Mouse (Mus musculus): ENCODE measurements around the gene Tmem248. TPM values are rescaled to one million over a fixed set of nuclear protein-coding genes. Genes with fewer than 3 reads are reported as not detected.
"Not testable (repeated sequence)": the region's sequence is repeated elsewhere in the genome, so short reads cannot be mapped to it uniquely, and the experiment has no call there.

Gene Tmem248
- polyA plus RNA-seq, 1 experiment from 2014 or later: 45.9 TPM

DNA sequence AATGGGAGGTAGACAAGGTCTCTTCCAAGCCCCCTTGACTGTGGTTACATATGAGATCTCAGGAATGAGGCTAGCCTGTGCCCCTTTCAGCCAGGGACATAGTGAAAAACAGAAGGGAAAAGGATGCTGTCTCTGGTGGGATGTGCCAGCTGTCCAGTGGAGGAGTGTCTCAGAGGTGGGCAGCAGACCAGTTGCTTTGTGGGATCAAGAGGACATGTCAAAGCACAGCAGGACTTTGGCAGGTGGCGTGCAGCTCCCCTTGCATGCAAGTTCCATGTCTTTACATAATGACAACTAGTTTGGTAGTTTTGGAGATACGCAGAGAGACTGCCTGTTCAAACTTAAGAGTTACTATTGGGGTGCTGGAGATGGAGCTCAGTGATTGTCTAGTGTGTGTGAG is 23.0 kb downstream of the Tmem248 start:
- H3K27ac ChIP-seq (ENCODE audit: low read depth, low read length): no peak overlapping the region
- no peak overlapping the region for H3K4me3 ChIP-seq (ENCODE audit: low read length)
- H3K4me1 ChIP-seq (ENCODE audit: control insufficient read depth, insufficient read depth, low read length): no peaks in the 10 kb centered on the region
- WGBS: 97% methylated on average over 2 of the region's 2 CpGs
- peaks cover 92% of the 10 kb centered on the region for H3K36me3 ChIP-seq (ENCODE audit: control insufficient read depth, insufficient read depth, low read length)
- no peak overlapping the region for H3K9ac ChIP-seq (ENCODE audit: low read depth, low read length)
- ATAC-seq (ENCODE audit: low FRiP score, low TSS enrichment): no peak
- H3K27me3 ChIP-seq (ENCODE audit: control insufficient read depth, insufficient read depth, low read length): no peaks in the 10 kb centered on the region
- H3K4me2 ChIP-seq (replicated peaks; ENCODE audit: low read depth, low read length): no peak overlapping the region
- H3K9me3 ChIP-seq (ENCODE audit: control insufficient read depth, low read length): no peaks in the 10 kb centered on the region

DNA sequence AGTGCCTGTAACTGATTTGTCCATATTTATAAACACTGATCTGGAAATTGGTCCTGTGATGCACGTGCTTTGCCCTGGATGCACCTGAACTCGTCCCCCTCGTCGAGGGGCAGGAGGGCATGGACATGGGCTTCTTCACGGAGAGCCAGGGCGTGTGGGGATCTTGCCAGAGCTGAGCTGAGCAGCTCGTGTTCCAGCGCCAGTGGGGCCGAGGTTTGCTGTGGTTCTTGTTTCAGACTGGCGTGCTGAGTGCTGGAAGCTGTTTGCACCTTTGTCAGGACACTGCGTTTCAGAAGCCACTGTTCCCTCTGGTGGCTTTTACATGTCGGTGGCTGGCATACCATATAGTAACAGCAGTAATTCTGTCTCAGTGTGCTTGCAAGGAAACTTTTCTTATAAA is 24.5 kb downstream of the Tmem248 start:
- 91% methylated on average over 12 of the region's 12 CpGs for WGBS
- H3K4me1 ChIP-seq (ENCODE audit: control insufficient read depth, insufficient read depth, low read length): no peaks in the 10 kb centered on the region
- H3K9ac ChIP-seq (ENCODE audit: low read depth, low read length): no peak overlapping the region
- H3K4me3 ChIP-seq (ENCODE audit: low read length): no peak overlapping the region
- H3K36me3 ChIP-seq (ENCODE audit: control insufficient read depth, insufficient read depth, low read length): peaks cover 93% of the 10 kb centered on the region
- no peak for ATAC-seq (ENCODE audit: low FRiP score, low TSS enrichment)
- H3K27me3 ChIP-seq (ENCODE audit: control insufficient read depth, insufficient read depth, low read length): no peaks in the 10 kb centered on the region
- H3K9me3 ChIP-seq (ENCODE audit: control insufficient read depth, low read length): no peaks in the 10 kb centered on the region
- H3K4me2 ChIP-seq (replicated peaks; ENCODE audit: low read depth, low read length): no peak overlapping the region
- no peak overlapping the region for H3K27ac ChIP-seq (ENCODE audit: low read depth, low read length)

DNA sequence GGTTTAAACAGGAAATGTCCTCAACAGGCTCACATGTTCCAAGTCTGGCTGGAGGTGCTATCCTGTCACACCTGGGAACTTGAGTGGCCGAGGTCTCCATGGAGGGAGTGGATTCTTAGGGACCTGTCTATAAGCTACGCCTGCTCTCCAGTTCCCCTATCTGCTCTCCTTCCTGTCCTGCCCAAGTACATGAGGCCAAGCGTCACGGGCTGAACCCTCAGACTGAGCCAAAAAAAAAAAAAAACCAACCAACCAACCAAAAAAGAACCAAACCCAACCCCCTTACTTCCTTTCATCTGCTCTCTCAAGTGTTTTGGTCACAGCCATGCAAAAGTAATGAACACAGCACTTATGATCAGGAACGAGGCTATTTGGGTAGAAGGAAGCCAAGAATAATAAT is 30.9 kb downstream of the Tmem248 start:
- 77% methylated on average over 5 of the region's 5 CpGs for WGBS
- no peaks in the 10 kb centered on the region for H3K27me3 ChIP-seq (ENCODE audit: control insufficient read depth, insufficient read depth, low read length)
- H3K9me3 ChIP-seq (ENCODE audit: control insufficient read depth, low read length): no peaks in the 10 kb centered on the region
- H3K9ac ChIP-seq (ENCODE audit: low read depth, low read length): no peak overlapping the region
- H3K4me1 ChIP-seq (ENCODE audit: control insufficient read depth, insufficient read depth, low read length): no peaks in the 10 kb centered on the region
- H3K36me3 ChIP-seq (ENCODE audit: control insufficient read depth, insufficient read depth, low read length): peaks cover 96% of the 10 kb centered on the region
- H3K4me3 ChIP-seq (ENCODE audit: low read length): no peak overlapping the region
- ATAC-seq (ENCODE audit: low FRiP score, low TSS enrichment): no peak
- H3K4me2 ChIP-seq (replicated peaks; ENCODE audit: low read depth, low read length): no peak overlapping the region
- H3K27ac ChIP-seq (ENCODE audit: low read depth, low read length): no peak overlapping the region

DNA sequence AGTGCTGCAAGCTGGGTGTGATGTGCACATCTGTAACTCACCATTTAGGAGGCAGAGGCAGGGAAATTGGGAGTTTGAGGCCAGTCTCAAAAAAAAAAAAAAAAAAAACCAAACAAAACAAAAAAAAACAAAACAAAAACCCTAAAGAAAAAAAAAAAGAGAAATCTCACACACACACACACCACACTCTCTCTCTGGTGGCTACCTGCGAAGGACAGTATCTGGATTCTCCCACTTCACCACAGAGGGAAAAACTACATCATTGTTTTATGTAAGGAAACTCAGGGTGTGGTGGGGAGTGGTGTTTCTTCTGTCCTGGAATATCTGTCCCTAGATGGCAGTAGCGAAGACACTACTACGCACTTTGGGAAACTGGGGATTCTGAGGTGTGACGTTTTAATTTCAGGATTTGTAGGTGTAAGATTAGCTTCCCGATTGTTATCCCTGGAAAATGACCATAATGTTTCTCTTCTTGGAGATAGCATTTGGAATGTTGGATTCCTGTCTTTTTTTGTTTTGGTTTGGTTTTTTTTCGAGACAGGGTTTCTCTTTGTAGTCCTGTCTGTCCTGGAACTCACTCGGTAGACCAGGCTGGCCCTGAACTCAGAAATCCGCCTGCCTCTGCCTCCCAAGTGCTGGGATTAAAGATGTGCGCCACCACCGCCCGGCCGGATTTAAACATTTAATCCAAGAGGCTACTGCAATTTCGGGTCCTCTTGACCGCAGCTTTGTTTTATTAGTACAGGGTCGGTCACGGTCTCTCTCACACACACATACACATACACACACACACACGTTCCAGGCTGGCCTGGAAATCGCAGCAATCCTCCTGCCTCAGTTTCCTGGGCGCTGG is 37.5 kb downstream of the Tmem248 start:
- Histone ChIP-seq H3K36me3 (ENCODE audit: control insufficient read depth, insufficient read depth, low read length) (peaks cover 44% of the 10 kb centered on the region), H3K4me3 (ENCODE audit: low read length) (peak overlapping the region; percentile 81), H3K4me1 (ENCODE audit: control insufficient read depth, insufficient read depth, low read length) (peaks cover 4% of the 10 kb centered on the region; the same call in 1 of the 2 replicates), H3K9ac (ENCODE audit: low read depth, low read length) (peak overlapping the region; percentile 81), H3K9me3 (ENCODE audit: control insufficient read depth, low read length) (no peaks in the 10 kb centered on the region), H3K27ac (ENCODE audit: low read depth, low read length) (peak overlapping the region; percentile 82), H3K27me3 (ENCODE audit: control insufficient read depth, insufficient read depth, low read length) (no peaks in the 10 kb centered on the region), H3K4me2 (replicated peaks; ENCODE audit: low read depth, low read length) (peak overlapping the region; percentile 63)
- WGBS: 15% methylated on average over 19 of the region's 19 CpGs
- ATAC-seq (ENCODE audit: low FRiP score, low TSS enrichment): no peak

DNA sequence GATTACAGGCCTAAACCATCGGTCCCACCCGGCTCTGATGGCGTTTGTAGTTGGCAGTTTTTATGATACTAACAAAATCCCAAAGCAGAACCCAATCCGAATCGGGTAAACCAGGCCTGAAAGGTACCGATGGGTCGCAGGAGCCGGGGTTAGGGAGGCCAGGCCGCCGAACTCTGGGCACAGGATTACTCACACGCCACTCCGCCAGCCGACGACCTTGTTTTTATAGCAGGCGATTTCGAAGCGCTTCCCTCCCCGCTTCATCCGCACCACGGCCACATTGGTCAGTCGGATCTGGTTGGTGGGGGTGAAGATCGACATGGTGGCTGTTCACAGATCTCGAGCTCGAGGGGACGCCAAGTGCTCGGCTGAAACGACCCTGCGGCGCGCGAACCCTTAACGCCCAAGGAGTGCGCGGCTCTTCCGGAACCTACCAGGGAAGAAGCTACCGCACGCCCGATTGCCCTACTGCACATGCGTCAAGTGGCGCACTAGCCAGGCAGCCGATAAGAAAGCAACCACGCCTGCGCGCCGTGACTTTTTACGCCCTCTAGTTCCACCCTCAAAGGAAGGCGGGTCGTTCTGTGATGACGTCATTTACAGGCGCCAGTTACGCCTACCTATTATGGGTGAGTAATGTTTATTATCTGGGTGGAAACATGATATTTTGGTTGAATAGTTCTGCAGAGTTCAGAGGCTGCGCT is 38.3 kb downstream of the Tmem248 start, which contains the start of the genes Sbds and Tyw1:
Gene Sbds, minus strand, starts transcription at position 514 of the 704 bp plus-strand sequence.
Gene Tyw1, plus strand, starts transcription at position 603 of the 704 bp plus-strand sequence.
- WGBS: under 1% methylated on average over 52 of the region's 52 CpGs
- ATAC-seq (ENCODE audit: low FRiP score, low TSS enrichment): peak; percentile 90
- H3K9ac ChIP-seq (ENCODE audit: low read depth, low read length): peak within 1 kb of the TSS; percentile 81
- peak within 1 kb of the TSS; percentile 81 for H3K4me3 ChIP-seq (ENCODE audit: low read length)
- peaks cover 36% of the 10 kb centered on the region for H3K36me3 ChIP-seq (ENCODE audit: control insufficient read depth, insufficient read depth, low read length)
- H3K4me2 ChIP-seq (replicated peaks; ENCODE audit: low read depth, low read length): peak within 1 kb of the TSS; percentile 81
- H3K27me3 ChIP-seq (ENCODE audit: control insufficient read depth, insufficient read depth, low read length): no peaks in the 10 kb centered on the region
- H3K27ac ChIP-seq (ENCODE audit: low read depth, low read length): peak within 1 kb of the TSS; percentile 82
- H3K9me3 ChIP-seq (ENCODE audit: control insufficient read depth, low read length): no peaks in the 10 kb centered on the region
- peaks cover 4% of the 10 kb centered on the region; the same call in 1 of the 2 replicates for H3K4me1 ChIP-seq (ENCODE audit: control insufficient read depth, insufficient read depth, low read length)

DNA sequence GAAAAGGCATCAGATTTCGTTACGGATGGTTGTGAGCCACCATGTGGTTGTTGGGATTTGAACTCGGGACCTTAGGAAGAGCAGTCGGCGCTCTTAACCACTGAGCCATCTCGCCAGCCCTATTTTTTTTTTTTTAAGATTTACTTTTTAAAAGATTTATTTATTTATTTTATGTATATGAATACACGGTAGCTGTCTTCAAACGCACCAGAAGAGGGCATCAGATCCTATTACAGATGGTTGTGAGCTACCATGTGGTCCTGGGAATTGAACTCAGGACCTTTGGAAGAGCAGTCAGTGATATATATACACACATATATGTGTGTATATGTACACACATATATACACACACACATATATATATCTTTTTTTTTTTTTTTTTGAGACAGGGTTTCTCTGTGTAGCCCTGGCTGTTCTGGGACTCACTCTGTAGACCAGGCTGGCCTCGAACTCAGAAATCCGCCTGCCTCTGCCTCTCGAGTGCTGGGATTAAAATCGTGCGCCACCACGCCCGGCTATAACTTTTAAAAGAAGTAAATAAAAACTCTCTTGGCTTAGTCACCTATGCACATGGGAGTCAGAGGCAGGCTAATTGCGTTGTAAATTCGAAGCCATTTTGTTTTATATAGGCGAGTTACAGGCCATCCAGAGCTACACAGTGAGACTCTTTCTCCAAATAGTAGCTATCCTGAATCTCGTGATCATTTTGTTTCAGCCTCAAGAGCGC is 39.1 kb downstream of the Tmem248 start:
- Histone ChIP-seq H3K4me2 (replicated peaks; ENCODE audit: low read depth, low read length) (peak overlapping the region; percentile 81), H3K27ac (ENCODE audit: low read depth, low read length) (peak overlapping the region; percentile 61; the same call in 1 of the 2 replicates), H3K9ac (ENCODE audit: low read depth, low read length) (peak overlapping the region; percentile 80; the same call in 1 of the 2 replicates), H3K4me3 (ENCODE audit: low read length) (peak overlapping the region; percentile 81), H3K36me3 (ENCODE audit: control insufficient read depth, insufficient read depth, low read length) (peaks cover 28% of the 10 kb centered on the region)
- H3K27me3 ChIP-seq (ENCODE audit: control insufficient read depth, insufficient read depth, low read length); H3K9me3 ChIP-seq (ENCODE audit: control insufficient read depth, low read length); H3K4me1 ChIP-seq (ENCODE audit: control insufficient read depth, insufficient read depth, low read length): not testable (repeated sequence)
- ATAC-seq (ENCODE audit: low FRiP score, low TSS enrichment): peak; percentile 3
- 26% methylated on average over 20 of the region's 20 CpGs for WGBS

DNA sequence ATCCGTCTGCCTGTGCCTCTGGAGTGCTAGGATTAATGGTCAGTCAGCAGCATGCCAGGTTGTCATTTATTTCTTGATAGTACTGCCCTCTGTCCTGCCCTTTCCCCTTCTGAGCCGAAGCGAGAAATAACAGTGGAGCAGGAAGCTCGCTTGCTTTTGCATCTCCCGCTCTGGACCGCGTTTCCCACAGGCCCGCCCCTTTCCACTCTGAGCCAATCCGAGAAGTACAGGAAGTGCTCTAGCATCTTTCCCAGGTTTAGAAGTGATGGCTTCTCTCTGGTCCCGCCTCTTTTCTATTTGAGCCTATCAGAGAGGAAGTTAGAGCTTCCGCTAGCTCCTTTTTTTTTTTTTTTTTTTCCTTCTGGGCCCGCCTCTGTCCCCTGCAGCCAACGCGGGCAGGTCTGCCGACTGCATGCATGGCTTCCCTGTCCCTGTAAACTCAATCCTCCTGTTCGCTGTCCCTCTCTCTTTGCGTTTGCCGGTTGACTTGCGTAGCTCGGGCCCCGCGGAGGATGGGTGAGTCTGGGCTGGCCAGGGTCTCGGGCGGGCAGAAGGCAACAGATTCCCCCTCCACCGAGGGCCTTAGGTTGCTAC is 39.9 kb downstream of the Tmem248 start:
- under 1% methylated on average over 25 of the region's 25 CpGs for WGBS
- peak overlapping the region; percentile 81 for H3K4me2 ChIP-seq (replicated peaks; ENCODE audit: low read depth, low read length)
- ATAC-seq (ENCODE audit: low FRiP score, low TSS enrichment): peak; percentile 94
- no peaks in the 10 kb centered on the region for H3K27me3 ChIP-seq (ENCODE audit: control insufficient read depth, insufficient read depth, low read length)
- peak overlapping the region; percentile 71 for H3K27ac ChIP-seq (ENCODE audit: low read depth, low read length)
- peaks cover 20% of the 10 kb centered on the region for H3K36me3 ChIP-seq (ENCODE audit: control insufficient read depth, insufficient read depth, low read length)
- H3K4me1 ChIP-seq (ENCODE audit: control insufficient read depth, insufficient read depth, low read length): peaks cover 4% of the 10 kb centered on the region; the same call in 1 of the 2 replicates
- H3K9ac ChIP-seq (ENCODE audit: low read depth, low read length): peak overlapping the region; percentile 80
- H3K9me3 ChIP-seq (ENCODE audit: control insufficient read depth, low read length): no peaks in the 10 kb centered on the region
- H3K4me3 ChIP-seq (ENCODE audit: low read length): peak overlapping the region; percentile 69

GRCm38 (mm10) chr5:130257303-130257702 is 40.4 kb downstream of the Tmem248 start:
- peak overlapping the region; percentile 80 for H3K9ac ChIP-seq (ENCODE audit: low read depth, low read length)
- ATAC-seq (ENCODE audit: low FRiP score, low TSS enrichment): no peak
- H3K4me1 ChIP-seq (ENCODE audit: control insufficient read depth, insufficient read depth, low read length): peaks cover 4% of the 10 kb centered on the region; the same call in 1 of the 2 replicates
- no peaks in the 10 kb centered on the region for H3K27me3 ChIP-seq (ENCODE audit: control insufficient read depth, insufficient read depth, low read length)
- H3K4me3 ChIP-seq (ENCODE audit: low read length): peak overlapping the region; percentile 69
- 12% methylated on average over 8 of the region's 8 CpGs for WGBS
- peak overlapping the region; percentile 81 for H3K4me2 ChIP-seq (replicated peaks; ENCODE audit: low read depth, low read length)
- peak overlapping the region; percentile 71 for H3K27ac ChIP-seq (ENCODE audit: low read depth, low read length)
- no peaks in the 10 kb centered on the region for H3K9me3 ChIP-seq (ENCODE audit: control insufficient read depth, low read length)
- H3K36me3 ChIP-seq (ENCODE audit: control insufficient read depth, insufficient read depth, low read length): peaks cover 15% of the 10 kb centered on the region

Data from kidney, embryonic 14.5 days (tissue).